Mouse (Mus musculus): ENCODE measurements around the gene Olfr410.

- TF ChIP-seq GATA1 (IDR thresholded peaks at IDR 0.05; ENCODE audit: borderline replicate concordance, low read length): no peak
- TF ChIP-seq FLI1 (IDR thresholded peaks at IDR 0.05; ENCODE audit: low read length): no peak
Measured at GRCm38 (mm10) chr11:74287256-74287655, 50.6 kb downstream of the Olfr410 start.
